24 mouse cellular contexts compared by ENCODE assay signal in the genomic region with DNA sequence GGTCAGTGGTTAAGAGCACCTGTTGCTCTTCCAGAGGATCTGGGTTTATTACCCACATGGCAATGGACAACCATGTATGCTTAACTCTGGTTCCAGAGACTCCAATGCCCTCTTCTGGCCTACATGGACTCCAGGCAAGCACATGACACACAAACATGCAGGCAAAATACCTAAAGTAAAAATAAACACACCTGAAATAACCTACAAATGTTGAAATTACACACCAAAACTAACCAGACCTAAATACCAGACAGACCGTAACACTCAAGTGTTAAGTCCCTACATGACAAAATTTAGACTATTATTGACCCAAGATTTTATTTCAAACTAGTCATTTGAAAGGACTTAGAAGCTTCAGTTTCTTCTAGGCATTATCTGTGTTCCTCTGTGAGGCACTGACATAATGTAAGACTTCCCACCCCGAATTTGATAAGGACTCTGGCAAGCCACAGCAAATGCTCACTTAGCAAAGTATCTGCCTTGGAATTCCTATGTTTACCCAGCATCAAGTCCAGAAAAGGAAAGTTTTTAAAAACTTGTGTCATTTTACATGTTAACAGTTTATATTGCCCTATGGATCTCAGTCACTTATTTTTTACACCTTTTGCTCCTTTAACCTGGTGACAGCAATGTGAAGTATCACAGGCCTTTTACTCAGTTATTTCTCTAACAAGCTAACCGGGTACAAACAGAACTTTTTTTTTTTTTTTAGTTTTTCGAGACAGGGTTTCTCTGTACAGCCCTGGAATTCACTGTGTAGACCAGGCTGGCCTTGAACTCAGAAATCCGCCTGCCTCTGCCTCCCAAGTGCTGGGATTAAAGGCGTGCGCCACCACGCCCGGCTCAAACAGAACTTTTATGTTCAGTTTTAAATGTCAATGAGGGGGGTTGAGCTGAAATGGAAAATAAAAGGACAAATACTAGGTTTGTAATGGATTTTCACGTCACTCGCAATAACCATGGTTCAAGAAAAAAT. TPM values are rescaled to one million over a fixed set of nuclear protein-coding genes. Genes with fewer than 3 reads are reported as not detected.
DNase-seq lines count a peak whose midpoint lies in the region; ATAC-seq and TF ChIP-seq lines count a peak whose summit lies in the region.
"Had no signal": no experiment of that assay in that cellular context is flagged by ENCODE, and none has a peak within 500 bp of the region (broad histone marks: within the 10 kb centered on the region; RNA-seq: fewer than 3 reads in every experiment).

No protein-coding gene starts in this region.

- no peak for ATAC-seq in lung, embryonic 14.5 days (ENCODE audit: insufficient read depth)
- no peak for ATAC-seq in liver, embryonic 15.5 days (ENCODE audit: insufficient read depth)
- ATAC-seq in midbrain, embryonic 14.5 days (ENCODE audit: low FRiP score, low TSS enrichment): no peak
- ATAC-seq: forebrain, embryonic 13.5 days; hindbrain, embryonic 16.5 days; intestine, postnatal 0 days; midbrain, embryonic 16.5 days had no signal

- TF ChIP-seq CTCF in lung, embryonic 14.5 days (IDR thresholded peaks at IDR 0.05; ENCODE audit: low read depth): 0 out of 2 replicates have a peak, but pooled peaks have one; percentile 9

- no peak overlapping the region for H3K4me2 ChIP-seq in lung, embryonic 14.5 days
- H3K4me2 ChIP-seq in liver, embryonic 15.5 days: peak overlapping the region; percentile 5; the same call in 1 of the 2 replicates
- H3K4me2 ChIP-seq in midbrain, embryonic 14.5 days (ENCODE audit: low read length): no peak overlapping the region
- H3K4me2 ChIP-seq: forebrain, embryonic 13.5 days; heart, embryonic 15.5 days; limb, embryonic 15.5 days had no signal

- H3K9me3 ChIP-seq in lung, embryonic 14.5 days (ENCODE audit: low read depth, low read length): no peaks in the 10 kb centered on the region
- H3K9me3 ChIP-seq in liver, embryonic 15.5 days (replicated peaks): no peaks in the 10 kb centered on the region
- no peaks in the 10 kb centered on the region for H3K9me3 ChIP-seq in midbrain, embryonic 14.5 days (ENCODE audit: control insufficient read depth, low read length)
- H3K9me3 ChIP-seq: embryonic facial prominence, embryonic 10.5 days; forebrain, embryonic 13.5 days; heart, embryonic 15.5 days; limb, embryonic 15.5 days; megakaryocyte, embryonic 14.5 days had no signal

- no peaks in the 10 kb centered on the region for H3K27me3 ChIP-seq in lung, embryonic 14.5 days (ENCODE audit: insufficient read depth, low read length)
- H3K27me3 ChIP-seq in liver, embryonic 15.5 days: no peaks in the 10 kb centered on the region
- H3K27me3 ChIP-seq in midbrain, embryonic 14.5 days (ENCODE audit: control insufficient read depth, insufficient read depth, low read length): no peaks in the 10 kb centered on the region
- H3K27me3 ChIP-seq: forebrain, embryonic 13.5 days; heart, embryonic 15.5 days; limb, embryonic 15.5 days; megakaryocyte, embryonic 14.5 days had no signal

- WGBS in lung, embryonic 14.5 days: 75% methylated on average over 11 of the region's 11 CpGs
- 45% methylated on average over 11 of the region's 11 CpGs for WGBS in liver, embryonic 15.5 days (ENCODE audit: insufficient replicate concordance)
- 89% methylated on average over 11 of the region's 11 CpGs for WGBS in midbrain, embryonic 14.5 days

- H3K27ac ChIP-seq in lung, embryonic 14.5 days (ENCODE audit: low read depth): no peak overlapping the region
- peak overlapping the region; percentile 45; the same call in 1 of the 2 replicates for H3K27ac ChIP-seq in liver, embryonic 15.5 days (replicated peaks)
- H3K27ac ChIP-seq in midbrain, embryonic 14.5 days (replicated peaks; ENCODE audit: low read depth, low read length): no peak overlapping the region
- H3K27ac ChIP-seq: embryonic facial prominence, embryonic 10.5 days; forebrain, embryonic 13.5 days; heart, adult 2 months; heart, embryonic 15.5 days; kidney, postnatal 0 days had no signal

- peaks cover 39% of the 10 kb centered on the region for H3K36me3 ChIP-seq in lung, embryonic 14.5 days (ENCODE audit: insufficient read depth)
- peaks cover 34% of the 10 kb centered on the region for H3K36me3 ChIP-seq in liver, embryonic 15.5 days (replicated peaks)
- H3K36me3 ChIP-seq in midbrain, embryonic 14.5 days (ENCODE audit: control insufficient read depth, insufficient read depth, low read length): peaks cover 45% of the 10 kb centered on the region

- DNase-seq in lung, embryonic 14.5 days: no peak
- DNase-seq in lung, adult 18-20 months: no peak
- peak; percentile 59 for DNase-seq in MEL-GATA-1-ER (ENCODE audit: extremely low read depth, low read depth)
- no peak for DNase-seq in layer of hippocampus, postnatal 36 days
- no peak for DNase-seq in kidney, adult 8-10 months
- no peak for DNase-seq in midbrain, embryonic 14.5 days
- DNase-seq: adrenal gland, postnatal 10 days; cerebellum, adult 11 months; cerebellum, postnatal 36 days; gastrocnemius, postnatal 10 days; heart, adult 2 months; lung, postnatal 14 days; right cerebral cortex, postnatal 25 days had no signal

- no peak overlapping the region for H3K9ac ChIP-seq in lung, embryonic 14.5 days
- no peak overlapping the region for H3K9ac ChIP-seq in liver, embryonic 15.5 days
- H3K9ac ChIP-seq in midbrain, embryonic 14.5 days (replicated peaks; ENCODE audit: low read length): no peak overlapping the region
- H3K9ac ChIP-seq: forebrain, embryonic 13.5 days; heart, embryonic 15.5 days; limb, embryonic 15.5 days had no signal

- H3K4me3 ChIP-seq in lung, embryonic 14.5 days (ENCODE audit: low read depth, low read length): no peak overlapping the region
- no peak overlapping the region for H3K4me3 ChIP-seq in liver, embryonic 15.5 days (replicated peaks)
- no peak overlapping the region for H3K4me3 ChIP-seq in midbrain, embryonic 14.5 days (replicated peaks; ENCODE audit: low read depth, low read length)
- H3K4me3 ChIP-seq: embryonic facial prominence, embryonic 10.5 days; forebrain, embryonic 13.5 days; heart, adult 2 months; heart, embryonic 15.5 days; limb, embryonic 15.5 days; megakaryocyte, embryonic 14.5 days had no signal

- no peaks in the 10 kb centered on the region for H3K4me1 ChIP-seq in lung, embryonic 14.5 days (ENCODE audit: insufficient read depth)
- peaks cover 59% of the 10 kb centered on the region for H3K4me1 ChIP-seq in liver, embryonic 15.5 days (replicated peaks)
- peaks cover 8% of the 10 kb centered on the region for H3K4me1 ChIP-seq in midbrain, embryonic 14.5 days (ENCODE audit: control insufficient read depth, insufficient read depth, low read length)

RNA-seq across cellular contexts. Expression of a gene that starts 5.0 kb away (rescaled TPM):
- 235 and 246 TPM in 2 replicates for polyA plus RNA-seq in lung, embryonic 14.5 days (2014; fragmentation: Nextera tagmentation; extraction: Ambion mirVana)
- polyA plus RNA-seq in liver, embryonic 15.5 days (2015; fragmentation: Nextera tagmentation; extraction: Ambion mirVana): 118 and 126 TPM in 2 replicates
- total RNA-seq in layer of hippocampus, postnatal 36 days (2021): 100 to 1,000 TPM; 226 to 229 TPM
- polyA plus RNA-seq in midbrain, embryonic 14.5 days (2014; fragmentation: Nextera tagmentation; extraction: Ambion mirVana): 119 and 123 TPM in 2 replicates

RNA-seq across cellular contexts. Expression of a gene that starts 14.7 kb away (rescaled TPM):
- polyA plus RNA-seq in lung, embryonic 14.5 days (2014; fragmentation: Nextera tagmentation; extraction: Ambion mirVana): 21.7 and 22.9 TPM in 2 replicates
- 1.4 and 1.7 TPM in 2 replicates for polyA plus RNA-seq in liver, embryonic 15.5 days (2015; fragmentation: Nextera tagmentation; extraction: Ambion mirVana)
- total RNA-seq in layer of hippocampus, postnatal 36 days (2021): 10 to 100 TPM; 26.2 to 26.6 TPM
- 16.4 and 21.2 TPM in 2 replicates for polyA plus RNA-seq in midbrain, embryonic 14.5 days (2014; fragmentation: Nextera tagmentation; extraction: Ambion mirVana)
- total RNA-seq: neutrophil, adult 5-6 weeks had no signal
